Mouse (Mus musculus) embryonic facial prominence, embryonic 13.5 days (tissue): ENCODE data around the gene Nomo1. TPM values are rescaled to one million over a fixed set of nuclear protein-coding genes. Genes with fewer than 3 reads are reported as not detected.
A peak's percentile ranks its signal among the peaks of the same experiment; 100 is the strongest.

Experiments used
- ATAC-seq: fragments of 200-750 bp; cut with Nextera tagmentation; 2 replicates; pipeline ENCODE4 v1.8.0; 2017; ENCODE audit warnings: low read depth; ENCODE audit not compliant: insufficient number of reproducible peaks, insufficient read depth, low FRiP score, low TSS enrichment
- H3K27ac ChIP-seq: fragments of 300-500 bp; sonication (generic); 2 replicates; pipeline ENCODE4 v1.5.1; 2015; ENCODE audit warnings: moderate library complexity, mild to moderate bottlenecking, inconsistent platforms
- H3K27me3 ChIP-seq: fragments of 300-500 bp; sonication (generic); 2 replicates; pipeline ENCODE4 v1.6.1; 2015; ENCODE audit warnings: mild to moderate bottlenecking, inconsistent platforms
- H3K36me3 ChIP-seq: fragments of 300-500 bp; sonication (generic); 2 replicates; pipeline ENCODE4 v1.6.1; 2015; ENCODE audit warnings: mild to moderate bottlenecking, inconsistent platforms
- H3K4me1 ChIP-seq: fragments of 300-500 bp; sonication (generic); 2 replicates; pipeline ENCODE4 v1.6.1; 2015; ENCODE audit warnings: inconsistent platforms
- H3K4me2 ChIP-seq: fragments of 300-500 bp; sonication (generic); 2 replicates; pipeline ENCODE4 v1.6.1; 2015; ENCODE audit warnings: moderate library complexity, mild to moderate bottlenecking, inconsistent platforms
- H3K4me3 ChIP-seq: fragments of 300-500 bp; sonication (generic); 2 replicates; pipeline ENCODE4 v1.5.1; 2015; ENCODE audit warnings: mild to moderate bottlenecking, inconsistent platforms
- H3K9ac ChIP-seq: fragments of 300-500 bp; sonication (generic); 2 replicates; pipeline ENCODE4 v1.6.1; 2015; ENCODE audit warnings: mild to moderate bottlenecking, inconsistent platforms
- H3K9me3 ChIP-seq: fragments of 300-500 bp; sonication (generic); 2 replicates; pipeline ENCODE4 v1.6.1; 2016; ENCODE audit warnings: inconsistent platforms
- WGBS: fragments of 180-500 bp; shearing (Covaris S2); methylation state at CpG from one replicate; pipeline ENCODE4 v1.1.7; 2015; ENCODE audit warnings: mixed read lengths; 5-methylcytosine and 5-hydroxymethylcytosine counted together
- polyA plus RNA-seq: library from polyadenylated mRNA; unstranded; fragments of >200 nt; fragmentation: Nextera tagmentation; extraction: Ambion mirVana; gene quantifications from 2 replicates; pipeline ENCODE4 v1.2.1, GENCODE M21; 2015

The Nomo1 gene
- polyA plus RNA-seq, 1 experiment from 2014 or later = 28.4 TPM

DNA sequence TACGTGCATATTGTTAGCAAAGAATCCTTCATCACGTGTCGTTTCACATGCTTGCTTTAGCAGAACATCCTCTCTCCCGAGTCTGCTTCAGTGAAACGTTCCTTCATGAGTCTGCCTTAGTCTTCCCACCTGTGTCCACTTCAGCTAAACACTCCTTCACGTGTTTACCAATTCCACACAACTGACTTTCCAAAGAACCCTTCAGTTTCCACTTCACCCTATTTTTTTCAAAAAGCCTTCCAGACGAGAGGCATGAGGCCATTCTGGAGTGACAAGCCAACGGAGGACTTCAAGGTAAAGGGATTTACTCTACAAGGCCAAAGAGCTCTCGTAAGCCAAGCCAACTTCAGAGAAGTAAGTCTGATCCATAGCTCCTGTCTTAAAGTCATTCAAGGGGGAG is 8.1 kb upstream of the Nomo1 start:
- no peak overlapping the region for H3K27ac ChIP-seq

GRCm38 (mm10) chr7:46028681-46029080 is 4.8 kb upstream of the Nomo1 start:
- no peak for ATAC-seq
- Histone ChIP-seq H3K4me1 (peaks cover 13% of the 10 kb centered on the region; the same call in 1 of the 2 replicates), H3K4me2 (no peak overlapping the region), H3K4me3 (no peak overlapping the region), H3K27ac (no peak overlapping the region), H3K9ac (no peak overlapping the region), H3K9me3 (no peaks in the 10 kb centered on the region), H3K27me3 (peaks cover 5% of the 10 kb centered on the region; the same call in 1 of the 2 replicates), H3K36me3 (no peaks in the 10 kb centered on the region)
- WGBS = 91% methylated on average over 10 of the region's 10 CpGs

More for the DNA sequence above, 8.1 kb upstream of the Nomo1 start:
- no peak for ATAC-seq
- H3K36me3 ChIP-seq = no peaks in the 10 kb centered on the region
- peaks cover 8% of the 10 kb centered on the region; the same call in 1 of the 2 replicates for H3K4me1 ChIP-seq
- 82% methylated on average over 9 of the region's 9 CpGs for WGBS
- no peak overlapping the region for H3K4me3 ChIP-seq
- H3K9ac ChIP-seq = no peak overlapping the region
- peaks cover 5% of the 10 kb centered on the region; the same call in 1 of the 2 replicates for H3K27me3 ChIP-seq
- no peaks in the 10 kb centered on the region for H3K9me3 ChIP-seq
- no peak overlapping the region for H3K4me2 ChIP-seq

GRCm38 (mm10) chr7:46029299-46030144 is 4.0 kb upstream of the Nomo1 start:
- peaks cover 5% of the 10 kb centered on the region; the same call in 1 of the 2 replicates for H3K27me3 ChIP-seq
- H3K4me3 ChIP-seq = peak overlapping the region; percentile 6; the same call in 1 of the 2 replicates
- no peaks in the 10 kb centered on the region for H3K36me3 ChIP-seq
- WGBS = 64% methylated on average over 9 of the region's 9 CpGs
- peaks cover 17% of the 10 kb centered on the region for H3K4me1 ChIP-seq
- H3K9me3 ChIP-seq = no peaks in the 10 kb centered on the region
- no peak overlapping the region for H3K27ac ChIP-seq
- ATAC-seq = no peak
- H3K9ac ChIP-seq = peak overlapping the region; percentile 60
- H3K4me2 ChIP-seq = peak overlapping the region; percentile 45

- H3K36me3 ChIP-seq = no peaks in the 10 kb centered on the region
- H3K9me3 ChIP-seq = no peaks in the 10 kb centered on the region
- peaks cover 23% of the 10 kb centered on the region for H3K4me1 ChIP-seq
- no peak within 1 kb of the TSS for H3K27ac ChIP-seq
- peak within 1 kb of the TSS; percentile 6; the same call in 1 of the 2 replicates for H3K4me3 ChIP-seq
- no peak for ATAC-seq
- H3K9ac ChIP-seq = peak within 1 kb of the TSS; percentile 60
- WGBS = 7% methylated on average over 11 of the region's 11 CpGs
- peak within 1 kb of the TSS; percentile 45 for H3K4me2 ChIP-seq
- peaks cover 5% of the 10 kb centered on the region; the same call in 1 of the 2 replicates for H3K27me3 ChIP-seq
Observed at GRCm38 (mm10) chr7:46030145-46030488, 3.4 kb upstream of the Nomo1 start, which contains the start of gene Abcc6. Abcc6 (minus strand) TSS chr7:46030302.

GRCm38 (mm10) chr7:46031075-46031474 is 2.4 kb upstream of the Nomo1 start:
- H3K27ac ChIP-seq = no peak overlapping the region
- H3K9ac ChIP-seq = no peak overlapping the region
- H3K27me3 ChIP-seq = peaks cover 5% of the 10 kb centered on the region; the same call in 1 of the 2 replicates
- ATAC-seq = no peak
- WGBS = 75% methylated on average over 2 of the region's 2 CpGs
- no peaks in the 10 kb centered on the region for H3K9me3 ChIP-seq
- H3K4me2 ChIP-seq = no peak overlapping the region
- no peak overlapping the region for H3K4me3 ChIP-seq
- H3K4me1 ChIP-seq = peaks cover 28% of the 10 kb centered on the region
- H3K36me3 ChIP-seq = no peaks in the 10 kb centered on the region

- WGBS = under 1% methylated on average over 35 of the region's 35 CpGs
- ATAC-seq = no peak
- peak overlapping the region; percentile 79 for H3K4me2 ChIP-seq
- H3K4me3 ChIP-seq = peak overlapping the region; percentile 82
- 0 out of 2 replicates have a peak overlapping the region, but pooled peaks have one; percentile 7 for H3K27ac ChIP-seq
- H3K27me3 ChIP-seq = peaks cover 5% of the 10 kb centered on the region; the same call in 1 of the 2 replicates
- H3K9me3 ChIP-seq = no peaks in the 10 kb centered on the region
- H3K9ac ChIP-seq = peak overlapping the region; percentile 88
- H3K4me1 ChIP-seq = peaks cover 31% of the 10 kb centered on the region
- peaks cover 16% of the 10 kb centered on the region for H3K36me3 ChIP-seq
Observed at GRCm38 (mm10) chr7:46033870-46034337, 406 bp downstream of the Nomo1 start.

- Histone ChIP-seq H3K4me1 (peaks cover 27% of the 10 kb centered on the region), H3K4me3 (peak overlapping the region; percentile 82), H3K36me3 (peaks cover 22% of the 10 kb centered on the region), H3K27me3 (peaks cover 4% of the 10 kb centered on the region; the same call in 1 of the 2 replicates), H3K9me3 (no peaks in the 10 kb centered on the region), H3K9ac (peak overlapping the region; percentile 88), H3K4me2 (peak overlapping the region; percentile 79), H3K27ac (no peak overlapping the region)
- ATAC-seq = no peak
- WGBS = 81% methylated on average over 2 of the region's 2 CpGs
Observed at GRCm38 (mm10) chr7:46034991-46035390, 1.5 kb downstream of the Nomo1 start.

GRCm38 (mm10) chr7:46035468-46035867 is 2.0 kb downstream of the Nomo1 start:
- Histone ChIP-seq H3K27me3 (no peaks in the 10 kb centered on the region), H3K27ac (no peak overlapping the region), H3K4me1 (peaks cover 22% of the 10 kb centered on the region), H3K9me3 (no peaks in the 10 kb centered on the region), H3K4me3 (no peak overlapping the region), H3K9ac (0 out of 2 replicates have a peak overlapping the region, but pooled peaks have one; percentile 88), H3K36me3 (peaks cover 27% of the 10 kb centered on the region), H3K4me2 (no peak overlapping the region)
- 76% methylated on average over 2 of the region's 2 CpGs for WGBS
- ATAC-seq = no peak

- peaks cover 22% of the 10 kb centered on the region for H3K4me1 ChIP-seq
- ATAC-seq = no peak
Observed at GRCm38 (mm10) chr7:46037433-46037832, 3.9 kb downstream of the Nomo1 start.

DNA sequence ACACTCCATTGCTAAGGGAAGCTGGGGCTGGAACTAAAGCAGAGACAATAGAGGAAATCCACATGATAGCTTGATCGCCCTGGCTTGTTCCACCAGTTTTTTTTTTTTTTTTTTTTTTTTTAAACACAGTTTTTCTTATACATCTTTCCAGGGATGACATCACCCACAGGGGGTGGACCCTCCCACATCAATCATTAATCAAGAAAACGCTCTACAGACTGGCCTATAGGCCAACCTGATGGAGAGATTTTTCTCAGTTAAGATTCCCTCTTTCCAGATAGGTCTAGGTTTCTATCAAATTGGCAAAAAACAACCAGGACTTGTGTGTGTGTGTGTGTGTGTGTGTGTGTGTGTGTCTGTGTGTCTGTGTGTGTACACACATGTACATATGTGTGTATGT is 6.4 kb downstream of the Nomo1 start:
- Histone ChIP-seq H3K27me3 (no peaks in the 10 kb centered on the region), H3K36me3 (peaks cover 70% of the 10 kb centered on the region), H3K4me3 (no peak overlapping the region), H3K4me2 (no peak overlapping the region), H3K9ac (no peak overlapping the region), H3K27ac (peak overlapping the region; percentile 55), H3K9me3 (no peaks in the 10 kb centered on the region), H3K4me1 (peaks cover 10% of the 10 kb centered on the region)
- 66% methylated on average over 2 of the region's 2 CpGs for WGBS
- no peak for ATAC-seq

More at GRCm38 (mm10) chr7:46037433-46037832, 3.9 kb downstream of the Nomo1 start:
- Histone ChIP-seq H3K4me2 (no peak overlapping the region), H3K27me3 (no peaks in the 10 kb centered on the region), H3K9ac (no peak overlapping the region), H3K4me3 (no peak overlapping the region), H3K9me3 (no peaks in the 10 kb centered on the region), H3K36me3 (peaks cover 46% of the 10 kb centered on the region), H3K27ac (no peak overlapping the region)
- 91% methylated on average over 6 of the region's 6 CpGs for WGBS

GRCm38 (mm10) chr7:46044106-46044505 is 10.6 kb downstream of the Nomo1 start:
- no peak overlapping the region for H3K4me2 ChIP-seq
- no peaks in the 10 kb centered on the region for H3K9me3 ChIP-seq
- H3K27ac ChIP-seq = no peak overlapping the region
- WGBS = 87% methylated on average over 10 of the region's 10 CpGs
- no peaks in the 10 kb centered on the region for H3K27me3 ChIP-seq
- H3K4me1 ChIP-seq = no peaks in the 10 kb centered on the region
- no peak overlapping the region for H3K9ac ChIP-seq
- no peak overlapping the region for H3K4me3 ChIP-seq
- ATAC-seq = no peak
- H3K36me3 ChIP-seq = peaks cover 86% of the 10 kb centered on the region
